Mouse (Mus musculus) hindbrain, embryonic 13.5 days (tissue): ENCODE measurements around the gene Rfx7. TPM values are rescaled to one million over a fixed set of nuclear protein-coding genes. Genes with fewer than 3 reads are reported as not detected.
"Not testable (repeated sequence)": the region's sequence is repeated elsewhere in the genome, so short reads cannot be mapped to it uniquely, and the experiment has no call there.

ENCODE experiments used
- ATAC-seq: fragments of 200-750 bp; cut with Nextera tagmentation; 2 replicates; pipeline ENCODE4 v1.8.0; 2017; ENCODE audit warnings: moderate TSS enrichment; ENCODE audit not compliant: low FRiP score
- H3K27ac ChIP-seq: fragments of 300-500 bp; sonication (generic); 2 replicates; pipeline ENCODE4 v1.5.1; 2015; ENCODE audit warnings: inconsistent platforms, mild to moderate bottlenecking, moderate library complexity
- H3K27me3 ChIP-seq: fragments of 300-500 bp; sonication (generic); 2 replicates; pipeline ENCODE4 v1.6.1; 2015; ENCODE audit warnings: mild to moderate bottlenecking, inconsistent platforms
- H3K36me3 ChIP-seq: fragments of 300-500 bp; sonication (generic); 2 replicates; pipeline ENCODE4 v1.6.1; 2015; ENCODE audit warnings: mild to moderate bottlenecking, inconsistent platforms
- H3K4me1 ChIP-seq: fragments of 300-500 bp; sonication (generic); replicated peaks from 2 replicates; pipeline ENCODE4 v1.6.1; 2015; ENCODE audit warnings: inconsistent platforms
- H3K4me2 ChIP-seq: fragments of 300-500 bp; sonication (generic); 2 replicates; pipeline ENCODE4 v1.6.1; 2015; ENCODE audit warnings: inconsistent platforms, mild to moderate bottlenecking, moderate library complexity
- H3K4me3 ChIP-seq: fragments of 300-500 bp; sonication (generic); 2 replicates; pipeline ENCODE4 v1.5.1; 2015; ENCODE audit warnings: mild to moderate bottlenecking, inconsistent platforms
- H3K9ac ChIP-seq: fragments of 300-500 bp; sonication (generic); 2 replicates; pipeline ENCODE4 v1.6.1; 2015; ENCODE audit warnings: mild to moderate bottlenecking, inconsistent platforms
- H3K9me3 ChIP-seq: fragments of 300-500 bp; sonication (generic); 2 replicates; pipeline ENCODE4 v1.6.1; 2016; ENCODE audit warnings: inconsistent platforms
- WGBS: fragments of 180-500 bp; shearing (Covaris S2); methylation state at CpG from one replicate; pipeline ENCODE4 v1.1.7; 2015; 5-methylcytosine and 5-hydroxymethylcytosine counted together
- polyA plus RNA-seq: library from polyadenylated mRNA; unstranded; fragments of >200 nt; fragmentation: Nextera tagmentation; extraction: Ambion mirVana; gene quantifications from 2 replicates; pipeline ENCODE4 v1.2.1, GENCODE M21; 2015

Rfx7 gene
- polyA plus RNA-seq, 1 experiment from 2014 or later, result 17.2 TPM

DNA sequence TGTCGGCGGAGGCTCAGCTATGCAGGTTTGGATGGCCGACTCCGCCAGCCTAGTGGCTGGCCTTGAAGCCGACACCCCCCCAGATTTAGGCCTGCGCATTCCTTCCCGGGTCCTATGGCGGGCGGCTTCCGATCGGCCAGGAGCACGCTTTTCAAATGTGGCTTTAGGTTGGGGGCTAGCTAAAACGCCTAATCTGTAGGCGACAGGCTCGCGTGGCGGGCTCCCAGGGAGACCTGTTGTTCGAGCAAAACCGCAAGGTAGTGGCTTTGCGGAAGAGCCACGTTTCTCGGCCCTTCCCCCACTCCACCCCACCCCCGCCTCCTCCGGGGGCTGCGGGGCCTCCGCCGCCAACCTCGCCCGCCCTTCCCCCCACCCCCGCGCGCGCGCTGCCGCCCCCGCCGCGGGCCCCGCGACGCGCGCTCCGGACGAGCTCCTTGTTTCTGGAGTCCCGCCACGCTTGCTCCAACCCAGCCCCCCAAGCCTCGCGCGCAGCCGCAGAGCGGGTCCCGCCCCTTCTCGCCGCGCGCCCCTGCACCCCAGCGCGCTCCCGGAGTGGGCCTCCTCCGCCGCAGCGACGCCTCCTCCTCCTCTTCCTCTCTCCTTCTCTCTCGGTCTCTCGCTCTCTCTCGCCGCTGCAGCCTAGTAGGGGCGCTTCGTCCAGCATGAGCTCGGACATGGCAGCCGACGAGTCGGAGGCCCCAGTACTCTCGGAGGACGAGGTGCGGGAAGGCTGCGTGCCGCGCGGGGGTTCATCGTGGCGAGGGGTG is 130.0 kb downstream of the Rfx7 start, which contains the start of gene Nedd4:
Nedd4 (plus strand) TSS at position 452 of the 767 bp plus-strand sequence.
- H3K27ac ChIP-seq, result peak within 1 kb of the TSS; percentile 99
- peak within 1 kb of the TSS; percentile 87 for H3K4me2 ChIP-seq
- peak; percentile 93 for ATAC-seq
- under 1% methylated on average over 60 of the region's 83 CpGs for WGBS
- H3K9ac ChIP-seq, result peak within 1 kb of the TSS; percentile 99
- no peaks in the 10 kb centered on the region for H3K27me3 ChIP-seq
- H3K9me3 ChIP-seq, result no peaks in the 10 kb centered on the region
- peak within 1 kb of the TSS; percentile 99 for H3K4me3 ChIP-seq
- peaks cover 9% of the 10 kb centered on the region for H3K36me3 ChIP-seq
- H3K4me1 ChIP-seq, result peaks cover 38% of the 10 kb centered on the region

DNA sequence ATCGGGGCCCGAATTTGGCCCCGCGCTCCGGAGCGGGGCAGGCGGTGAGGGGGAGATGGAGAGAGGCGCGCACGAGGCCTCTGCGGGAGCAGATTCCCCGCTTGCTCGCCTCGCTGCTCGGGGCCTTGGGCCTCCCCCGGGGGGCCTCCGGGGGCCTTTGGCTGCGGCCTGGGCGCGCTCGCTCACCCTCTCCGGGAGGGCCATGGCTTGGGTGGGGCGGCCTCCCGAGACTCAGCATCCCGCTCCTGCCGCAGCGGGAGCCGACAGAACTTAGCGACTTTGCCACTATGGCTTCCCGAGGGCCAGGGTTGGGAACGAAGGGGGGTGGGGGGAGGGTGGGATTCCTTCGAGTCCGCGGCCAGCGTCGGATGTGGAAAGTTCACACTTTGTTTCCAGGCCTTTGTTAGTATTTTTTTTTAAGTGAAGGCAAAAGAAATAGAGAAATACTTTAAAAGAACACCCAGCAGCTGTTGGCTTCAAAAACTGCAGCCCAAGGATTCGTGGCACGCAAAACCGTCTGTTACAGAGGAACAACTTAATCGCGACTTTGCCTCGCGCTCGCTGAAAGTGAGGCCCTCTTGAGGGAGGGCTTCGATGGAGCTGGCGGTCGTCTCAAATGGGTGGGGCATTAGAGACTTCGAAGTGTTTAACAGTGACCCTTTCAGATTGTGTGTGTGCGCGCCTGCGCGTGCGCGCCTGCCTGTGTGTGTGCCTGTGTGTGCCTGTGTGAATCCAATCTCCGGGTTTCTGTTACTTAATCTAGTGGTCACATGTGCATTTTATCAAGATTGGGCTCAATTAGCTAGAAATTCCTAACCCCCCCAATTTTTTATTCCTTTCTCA is 130.9 kb downstream of the Rfx7 start:
- peak overlapping the region; percentile 99 for H3K9ac ChIP-seq
- ATAC-seq, result peak; percentile 48
- H3K4me1 ChIP-seq, result peaks cover 42% of the 10 kb centered on the region
- H3K4me2 ChIP-seq, result peak overlapping the region; percentile 87
- no peaks in the 10 kb centered on the region for H3K9me3 ChIP-seq
- no peaks in the 10 kb centered on the region for H3K27me3 ChIP-seq
- H3K4me3 ChIP-seq, result peak overlapping the region; percentile 99
- WGBS, result under 1% methylated on average over 51 of the region's 55 CpGs
- peaks cover 15% of the 10 kb centered on the region for H3K36me3 ChIP-seq
- H3K27ac ChIP-seq, result peak overlapping the region; percentile 99

DNA sequence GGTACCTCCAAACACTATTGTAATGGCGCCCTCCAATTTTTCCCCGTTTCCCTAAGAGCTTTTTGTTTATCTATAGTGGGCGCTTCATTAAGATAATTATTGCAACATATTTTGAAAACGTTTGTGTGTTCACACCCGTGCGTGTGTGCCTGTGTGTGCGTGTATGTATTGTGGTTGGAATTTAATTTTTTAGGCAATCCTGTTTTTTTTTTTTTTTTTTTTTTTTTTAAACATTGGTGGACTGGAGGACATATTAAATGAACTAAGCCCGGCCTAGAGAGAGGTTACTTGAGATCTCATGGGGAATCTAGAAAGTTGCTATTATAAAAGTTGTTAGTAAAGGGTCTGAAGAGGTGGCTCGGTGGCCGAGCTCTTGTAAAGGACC is 131.5 kb downstream of the Rfx7 start:
- Histone ChIP-seq H3K9ac (peak overlapping the region; percentile 99), H3K9me3 (no peaks in the 10 kb centered on the region), H3K4me3 (peak overlapping the region; percentile 99), H3K27ac (peak overlapping the region; percentile 99), H3K27me3 (no peaks in the 10 kb centered on the region), H3K4me1 (peaks cover 42% of the 10 kb centered on the region), H3K4me2 (peak overlapping the region; percentile 87), H3K36me3 (peaks cover 15% of the 10 kb centered on the region)
- no peak for ATAC-seq
- WGBS, result 8% methylated on average over 10 of the region's 10 CpGs

DNA sequence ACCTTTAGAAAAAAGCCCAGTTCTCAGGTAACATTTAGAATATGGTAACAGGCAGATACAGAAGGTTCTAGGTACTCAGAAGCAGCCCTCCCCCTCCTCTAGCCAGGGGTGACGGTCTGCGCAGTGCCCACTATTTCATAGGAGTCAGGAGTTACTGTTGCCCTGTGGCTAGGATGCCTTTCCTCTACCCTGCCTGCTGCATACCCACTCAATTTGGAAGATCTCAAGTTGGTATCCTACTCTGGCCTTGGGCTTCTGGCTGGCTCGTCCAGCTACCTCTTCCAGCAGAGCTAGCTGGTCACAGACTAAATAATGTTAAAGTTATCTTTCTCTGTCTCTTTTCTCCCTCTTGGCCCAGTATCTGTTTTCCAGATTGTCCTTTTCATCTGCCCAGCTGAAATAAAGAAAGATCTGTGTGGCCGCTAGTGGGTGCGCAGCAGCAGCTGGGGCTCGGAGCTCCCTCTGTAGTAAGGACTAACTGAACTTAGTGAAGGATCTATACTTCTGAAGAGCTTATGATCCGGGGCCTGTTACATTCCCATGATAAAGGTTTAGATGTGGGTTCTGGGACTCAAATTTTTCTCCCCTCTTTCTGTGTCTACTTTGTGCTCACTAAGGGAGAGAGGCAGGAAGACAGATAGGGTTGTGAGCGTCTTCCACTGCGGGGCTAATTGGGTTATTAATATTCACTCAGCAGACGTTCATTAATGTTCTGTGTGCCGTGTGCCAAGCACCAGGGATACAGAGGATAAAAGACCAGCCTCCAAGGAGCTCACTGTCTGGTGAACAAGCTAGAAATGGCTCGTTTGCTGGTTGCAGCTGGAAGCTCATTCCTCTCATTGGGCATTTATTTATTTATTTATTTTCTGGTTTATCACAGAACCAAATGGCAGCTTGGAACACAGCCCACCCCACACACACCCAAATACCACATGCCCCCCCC is 132.6 kb downstream of the Rfx7 start:
- Histone ChIP-seq H3K27ac (peak overlapping the region; percentile 99), H3K9me3 (no peaks in the 10 kb centered on the region), H3K36me3 (peaks cover 15% of the 10 kb centered on the region), H3K4me1 (peaks cover 52% of the 10 kb centered on the region), H3K4me2 (peak overlapping the region; percentile 87), H3K27me3 (no peaks in the 10 kb centered on the region), H3K9ac (peak overlapping the region; percentile 99), H3K4me3 (peak overlapping the region; percentile 99)
- ATAC-seq, result no peak
- 23% methylated on average over 12 of the region's 12 CpGs for WGBS

DNA sequence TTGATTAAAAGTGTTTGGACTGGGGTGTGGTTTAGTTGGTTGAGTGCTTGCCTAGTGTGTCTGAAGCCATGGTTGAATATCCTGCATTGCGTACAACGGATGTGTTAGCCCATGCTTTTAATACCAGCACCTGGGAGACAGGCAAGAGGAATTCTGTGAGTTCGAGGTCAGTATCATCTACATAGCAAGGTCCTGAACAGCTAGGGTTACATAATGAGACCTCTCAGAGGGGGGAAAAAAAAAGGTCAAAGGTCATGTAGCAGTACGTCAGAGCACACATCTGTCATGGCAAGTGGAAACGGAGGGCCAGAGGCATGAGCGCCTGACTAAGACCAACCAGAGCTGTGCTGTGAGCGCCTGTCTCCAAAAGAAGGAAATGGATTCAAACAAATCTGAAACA is 133.5 kb downstream of the Rfx7 start:
- Histone ChIP-seq H3K36me3 (peaks cover 21% of the 10 kb centered on the region), H3K4me1 (peaks cover 59% of the 10 kb centered on the region), H3K9me3 (no peaks in the 10 kb centered on the region), H3K4me2 (peak overlapping the region; percentile 87), H3K27ac (peak overlapping the region; percentile 99), H3K27me3 (no peaks in the 10 kb centered on the region), H3K9ac (peak overlapping the region; percentile 49; the same call in 1 of the 2 replicates), H3K4me3 (peak overlapping the region; percentile 99)
- no peak for ATAC-seq
- WGBS, result 35% methylated on average over 7 of the region's 7 CpGs

DNA sequence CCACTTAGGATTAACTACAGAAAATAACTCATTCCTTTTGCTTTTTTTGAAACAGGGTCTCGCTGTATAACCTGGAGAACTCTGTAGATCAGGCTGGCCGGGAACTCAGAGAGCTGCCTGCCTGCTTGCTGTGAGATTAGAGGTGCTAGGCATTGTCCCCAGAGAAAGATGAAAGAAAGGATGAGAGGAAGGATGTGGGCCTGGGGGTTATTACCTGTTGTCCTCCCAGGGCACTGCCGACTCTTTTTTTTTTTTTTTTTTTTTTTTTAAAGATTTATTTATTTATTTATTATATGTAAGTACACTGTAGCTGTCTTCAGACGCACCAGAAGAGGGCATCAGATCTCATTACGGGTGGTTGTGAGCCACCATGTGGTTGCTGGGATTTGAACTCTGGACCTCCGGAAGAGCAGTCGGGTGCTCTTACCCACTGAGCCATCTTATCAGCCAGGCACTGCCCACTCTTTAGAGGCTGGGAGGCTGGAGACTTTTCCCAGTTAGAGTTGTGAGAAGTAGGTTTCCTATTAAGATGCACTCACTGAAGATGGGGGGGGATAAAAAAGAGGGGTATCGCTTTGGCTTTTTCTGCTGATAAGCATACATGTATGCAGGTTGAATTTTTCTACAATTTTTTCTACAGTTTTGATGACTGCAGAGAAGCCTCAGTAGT is 134.4 kb downstream of the Rfx7 start:
- H3K27me3 ChIP-seq, H3K9ac ChIP-seq, H3K9me3 ChIP-seq, ATAC-seq, H3K4me2 ChIP-seq, H3K27ac ChIP-seq, H3K4me3 ChIP-seq: not testable (repeated sequence)
- 81% methylated on average over 7 of the region's 8 CpGs for WGBS
- Histone ChIP-seq H3K4me1 (peaks cover 55% of the 10 kb centered on the region), H3K36me3 (peaks cover 23% of the 10 kb centered on the region)

DNA sequence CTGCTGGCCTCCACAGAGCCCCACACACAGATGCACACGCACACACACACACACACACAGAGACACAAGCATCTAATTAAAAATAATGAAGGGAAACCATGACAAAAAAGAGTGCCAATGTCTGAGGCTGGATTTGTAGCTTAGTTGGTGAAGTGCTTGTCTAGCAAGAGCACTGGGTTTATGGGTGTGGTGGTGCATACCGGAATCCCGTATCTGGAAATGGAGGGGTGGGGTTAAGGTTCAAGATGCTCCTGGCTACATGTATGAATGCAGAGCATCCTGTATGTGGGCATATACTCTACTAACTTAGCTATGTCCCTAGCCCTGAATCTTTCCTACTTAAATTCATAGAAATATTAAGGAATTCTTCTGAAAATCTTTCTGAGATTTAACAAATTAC is 135.1 kb downstream of the Rfx7 start:
- Histone ChIP-seq H3K4me2 (no peak overlapping the region), H3K9ac (0 out of 2 replicates have a peak overlapping the region, but pooled peaks have one; percentile 51), H3K4me1 (peaks cover 55% of the 10 kb centered on the region), H3K27me3 (no peaks in the 10 kb centered on the region), H3K27ac (no peak overlapping the region), H3K36me3 (peaks cover 28% of the 10 kb centered on the region), H3K9me3 (no peaks in the 10 kb centered on the region), H3K4me3 (no peak overlapping the region)
- ATAC-seq, result no peak
- WGBS, result 91% methylated on average over 3 of the region's 3 CpGs

DNA sequence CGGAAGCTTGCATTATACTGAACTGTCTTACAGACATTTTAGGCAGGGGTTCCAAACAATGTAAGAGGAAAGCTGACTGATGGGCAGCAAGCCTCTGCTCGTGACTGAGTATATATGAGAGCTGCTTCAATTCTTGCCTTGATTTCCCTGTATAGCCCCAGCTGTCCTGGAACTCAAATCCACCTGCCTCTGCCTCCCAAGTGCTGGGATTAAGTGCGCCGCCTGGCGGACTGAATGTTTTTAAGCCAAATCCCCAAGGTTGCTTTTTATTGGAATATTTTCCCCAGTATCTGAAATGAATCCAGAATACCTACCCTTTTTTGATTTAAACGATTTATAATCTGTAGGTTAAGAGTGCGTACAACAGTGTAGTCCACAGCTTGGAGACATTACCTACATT is 137.3 kb downstream of the Rfx7 start:
- WGBS, result 85% methylated on average over 7 of the region's 7 CpGs
- Histone ChIP-seq H3K9me3 (no peaks in the 10 kb centered on the region), H3K36me3 (peaks cover 46% of the 10 kb centered on the region), H3K9ac (no peak overlapping the region), H3K4me3 (no peak overlapping the region), H3K4me2 (no peak overlapping the region), H3K27ac (no peak overlapping the region), H3K27me3 (no peaks in the 10 kb centered on the region), H3K4me1 (peaks cover 47% of the 10 kb centered on the region)
- no peak for ATAC-seq

DNA sequence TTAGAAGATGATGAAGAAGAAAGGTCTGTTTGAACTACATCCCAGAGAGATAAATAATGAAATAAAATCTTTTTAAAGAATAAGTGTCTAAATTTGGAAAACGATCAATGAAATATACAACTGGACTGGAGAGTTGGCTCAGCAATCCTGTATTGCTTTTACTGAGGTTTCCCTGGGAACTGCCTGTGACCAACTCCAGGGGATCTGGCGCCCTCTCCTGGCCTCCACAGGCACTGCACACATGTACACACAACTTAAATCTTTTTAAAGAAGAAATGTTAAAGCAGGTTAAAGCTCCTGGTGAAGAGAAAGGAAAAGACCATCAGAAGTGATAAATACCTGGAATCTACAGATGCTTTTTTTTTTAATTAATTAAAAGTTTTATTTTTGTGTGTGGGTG is 140.3 kb downstream of the Rfx7 start:
- H3K36me3 ChIP-seq, result peaks cover 59% of the 10 kb centered on the region

More for the DNA sequence above, 140.3 kb downstream of the Rfx7 start:
- Histone ChIP-seq H3K4me1 (peaks cover 20% of the 10 kb centered on the region), H3K27ac (no peak overlapping the region), H3K4me3 (no peak overlapping the region), H3K9me3 (no peaks in the 10 kb centered on the region), H3K27me3 (no peaks in the 10 kb centered on the region), H3K4me2 (no peak overlapping the region), H3K9ac (no peak overlapping the region)
- 35% methylated on average over 2 of the region's 2 CpGs for WGBS
- no peak; the same call in 1 of the 2 replicates for ATAC-seq
